Mouse (Mus musculus): ENCODE data around the gene Diaph3.

- TF ChIP-seq CTCF (conservative IDR thresholded peaks at IDR 0.05 in 1 of 2, IDR thresholded peaks at IDR 0.05 in 1 of 2; ENCODE audit: low read depth in 2 of 2, low read length in 2 of 2) (no peak), POLR2A (IDR thresholded peaks at IDR 0.05; ENCODE audit: low read depth, low read length) (no peak), MAX (IDR thresholded peaks at IDR 0.05; ENCODE audit: low read length) (no peak), RCOR1 (conservative IDR thresholded peaks at IDR 0.05; ENCODE audit: low read depth, low read length) (no peak), MYC (IDR thresholded peaks at IDR 0.05; ENCODE audit: low read depth, low read length) (no peak)
Measured at GRCm38 (mm10) chr14:86678992-86679391, 462.0 kb downstream of the Diaph3 start.
